Mouse (Mus musculus) WW6 (cell line): ENCODE measurements around the gene Gm17606.

ENCODE experiments used
- DNase-seq: peaks from one replicate; pipeline ENCODE4 v3.0.0-alpha.2; 2013; ENCODE audit warnings: low read depth, low spot score

The Gm17606 gene

GRCm38 (mm10) chr14:54624976-54625375, 15.8 kb upstream of the Gm17606 start:
- DNase-seq, result no peak

- DNase-seq, result no peak
Measured at GRCm38 (mm10) chr14:54628103-54628502, 12.6 kb upstream of the Gm17606 start.

GRCm38 (mm10) chr14:54629797-54630196, 11.0 kb upstream of the Gm17606 start:
- DNase-seq, result no peak

GRCm38 (mm10) chr14:54630583-54631239, 10.0 kb upstream of the Gm17606 start:
- DNase-seq, result no peak

- DNase-seq, result no peak
Measured at GRCm38 (mm10) chr14:54631240-54631599, 9.5 kb upstream of the Gm17606 start.

- no peak for DNase-seq
Measured at GRCm38 (mm10) chr14:54632252-54632651, 8.5 kb upstream of the Gm17606 start.

- DNase-seq, result no peak
Measured at GRCm38 (mm10) chr14:54634182-54634581, 6.6 kb upstream of the Gm17606 start.

GRCm38 (mm10) chr14:54636954-54637353, 3.8 kb upstream of the Gm17606 start:
- DNase-seq, result no peak

- DNase-seq, result no peak
Measured at GRCm38 (mm10) chr14:54638210-54638609, 2.5 kb upstream of the Gm17606 start.

- no peak for DNase-seq
Measured at GRCm38 (mm10) chr14:54640121-54640520, 631 bp upstream of the Gm17606 start.

- peak; percentile 76 for DNase-seq
Measured at GRCm38 (mm10) chr14:54641305-54641969, 685 bp downstream of the Gm17606 start, which contains the start of gene Cdh24. Gene Cdh24 (minus strand): TSS chr14:54641364.

GRCm38 (mm10) chr14:54642224-54642944, 1.6 kb downstream of the Gm17606 start:
- DNase-seq, result no peak

GRCm38 (mm10) chr14:54643011-54643410, 2.3 kb downstream of the Gm17606 start:
- no peak for DNase-seq

GRCm38 (mm10) chr14:54644294-54644693, 3.5 kb downstream of the Gm17606 start:
- DNase-seq, result no peak

- DNase-seq, result no peak
Measured at GRCm38 (mm10) chr14:54646455-54646854, 5.7 kb downstream of the Gm17606 start.

GRCm38 (mm10) chr14:54646898-54647636, 6.3 kb downstream of the Gm17606 start:
- no peak for DNase-seq

GRCm38 (mm10) chr14:54647900-54648299, 7.1 kb downstream of the Gm17606 start:
- DNase-seq, result no peak

GRCm38 (mm10) chr14:54650621-54651454, 10.1 kb downstream of the Gm17606 start:
- DNase-seq, result peak; percentile 81

GRCm38 (mm10) chr14:54651556-54651955, 10.8 kb downstream of the Gm17606 start:
- DNase-seq, result no peak

- no peak for DNase-seq
Measured at GRCm38 (mm10) chr14:54652787-54653186, 12.0 kb downstream of the Gm17606 start.

- DNase-seq, result peak; percentile 71
Measured at GRCm38 (mm10) chr14:54653496-54653895, 12.7 kb downstream of the Gm17606 start.
